Mouse (Mus musculus): ENCODE results near the gene Gstz1.

Gstz1 gene

DNA sequence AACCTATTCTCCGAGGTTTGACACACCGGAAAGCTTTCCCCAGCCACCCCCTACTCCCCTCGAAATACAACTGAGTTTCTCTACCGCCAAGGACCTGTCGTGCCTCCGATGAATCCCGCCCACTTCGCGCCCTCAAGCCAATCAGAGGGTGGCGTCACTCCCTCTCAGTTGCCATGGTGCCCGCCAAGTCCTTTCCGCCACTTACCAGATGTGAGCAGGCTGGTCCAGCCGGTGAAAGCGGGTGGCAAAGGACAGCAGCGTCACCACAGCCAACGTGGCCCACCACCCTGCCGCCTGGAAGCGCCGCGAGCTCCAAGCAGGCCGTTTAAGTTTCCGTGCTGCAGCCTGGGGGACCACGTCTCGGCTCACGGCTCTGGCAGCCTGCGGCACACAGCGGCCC, at the start of gene Gstz1:
Gene Gstz1 (plus strand): TSS at position 200 of the 400 bp plus-strand sequence.
- peak; percentile 90 for DNase-seq (ENCODE audit: low read depth)

- no peak for DNase-seq (ENCODE audit: low read depth)
These were observed 46.6 kb upstream of the Gstz1 start for GRCm38 (mm10) chr12:87100331-87100730.

- no peak for DNase-seq (ENCODE audit: low read depth)
These were observed 44.8 kb upstream of the Gstz1 start, which contains the start of gene Ngb for GRCm38 (mm10) chr12:87102165-87102631. Gene Ngb, minus strand, starts transcription at chr12:87102539.

GRCm38 (mm10) chr12:87103471-87103870, 43.5 kb upstream of the Gstz1 start:
- DNase-seq (ENCODE audit: low read depth) = no peak

DNA sequence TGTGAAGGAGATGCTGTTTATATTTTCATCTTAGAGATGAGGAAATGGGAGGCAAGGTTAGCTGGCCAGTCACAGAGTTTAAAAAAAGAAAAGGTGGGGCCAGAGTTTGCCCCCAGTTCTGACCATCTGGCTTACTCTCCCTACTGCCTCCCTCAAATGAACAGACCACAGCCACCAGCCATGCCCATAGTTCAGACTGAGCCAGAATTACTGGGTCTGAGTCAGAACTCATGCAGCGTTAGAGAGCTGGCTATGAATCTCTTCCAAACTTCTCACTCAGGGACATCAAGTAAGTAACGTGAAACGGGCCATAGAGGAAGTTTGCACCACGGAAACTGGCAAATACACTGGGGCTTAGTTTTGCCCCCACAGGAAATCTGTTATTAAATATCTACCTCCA, 42.2 kb upstream of the Gstz1 start:
- DNase-seq (ENCODE audit: low read depth) = peak; percentile 53

DNA sequence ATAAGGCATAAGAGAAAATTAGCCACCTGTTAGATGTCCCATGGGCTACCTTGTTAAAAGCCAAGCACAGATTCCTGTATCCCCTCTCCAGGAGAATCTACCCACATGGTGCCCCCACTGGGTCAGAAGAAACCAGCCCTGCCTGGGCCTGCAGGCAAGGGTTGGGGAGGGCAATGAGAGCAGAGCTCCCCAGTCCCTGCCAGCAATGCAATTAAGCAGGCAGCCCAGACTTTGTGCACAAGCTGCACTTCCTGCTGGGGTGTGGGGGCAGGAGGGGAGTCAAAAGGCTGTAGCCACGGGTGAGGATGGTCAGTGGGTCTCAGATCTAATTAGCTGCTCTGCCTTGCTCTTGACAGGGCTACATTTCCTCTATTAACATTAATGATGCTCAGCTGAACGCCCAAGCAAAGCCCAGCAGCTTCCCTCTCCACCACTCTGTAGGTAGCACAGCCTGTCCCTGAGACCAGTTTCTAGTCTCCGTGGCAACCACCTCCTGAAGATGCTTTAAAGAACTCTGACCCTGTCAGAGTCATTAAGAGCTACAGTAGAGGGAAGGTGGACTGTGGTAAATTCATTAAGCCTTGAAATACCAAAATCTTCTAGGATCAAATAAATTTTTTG, 39.5 kb upstream of the Gstz1 start:
- DNase-seq (ENCODE audit: low read depth) = no peak

GRCm38 (mm10) chr12:87121918-87122589, 24.9 kb upstream of the Gstz1 start:
- no peak for DNase-seq (ENCODE audit: low read depth)

DNA sequence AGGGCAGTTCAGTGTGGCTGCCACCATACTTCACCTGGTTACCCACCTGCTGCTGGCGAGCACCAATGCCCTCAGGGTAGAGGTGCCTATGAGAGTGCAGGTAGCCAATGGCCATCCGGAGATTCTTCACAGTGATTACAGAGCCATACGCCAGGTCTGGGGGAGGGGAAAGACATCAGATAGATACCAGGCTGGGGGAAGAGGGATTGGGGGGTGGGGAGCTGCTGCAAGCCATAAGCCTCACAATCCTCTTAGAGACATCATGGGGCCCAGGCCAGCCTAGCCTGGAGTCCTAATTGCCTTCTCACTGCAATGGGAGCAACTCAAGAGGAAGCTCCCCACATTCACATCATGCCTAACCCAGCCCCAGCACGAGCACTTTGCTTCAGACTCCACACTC, 19.7 kb upstream of the Gstz1 start:
- no peak for DNase-seq (ENCODE audit: low read depth)

- DNase-seq (ENCODE audit: low read depth) = no peak
These were observed 16.7 kb upstream of the Gstz1 start for GRCm38 (mm10) chr12:87130224-87130623.

- DNase-seq (ENCODE audit: low read depth) = no peak
These were observed 15.8 kb upstream of the Gstz1 start for GRCm38 (mm10) chr12:87131181-87131580.

- DNase-seq (ENCODE audit: low read depth) = peak; percentile 61
These were observed 15.3 kb upstream of the Gstz1 start for GRCm38 (mm10) chr12:87131619-87132018.

- DNase-seq (ENCODE audit: low read depth) = no peak
These were observed 14.8 kb upstream of the Gstz1 start for GRCm38 (mm10) chr12:87132210-87132609.

DNA sequence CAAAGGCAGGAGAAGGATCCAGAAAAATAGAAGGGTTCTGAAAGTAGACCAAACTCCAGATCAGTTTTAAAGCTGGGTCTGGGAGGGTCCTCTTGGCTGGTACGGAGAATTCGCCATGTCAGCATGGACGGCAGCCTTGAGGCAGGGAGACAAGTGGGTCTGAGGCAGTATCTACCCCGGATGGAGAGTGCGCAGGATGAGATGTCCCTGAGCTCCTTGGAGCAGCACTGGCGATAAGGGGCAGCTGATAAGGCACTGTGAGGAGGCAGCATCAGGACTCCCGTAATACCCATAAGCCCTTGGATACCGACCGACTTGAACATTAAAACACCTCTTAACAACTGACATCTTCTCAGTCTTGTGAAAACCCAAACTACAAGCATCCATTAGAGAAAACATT, 14.2 kb upstream of the Gstz1 start:
- no peak for DNase-seq (ENCODE audit: low read depth)

GRCm38 (mm10) chr12:87137439-87138341, 9.3 kb upstream of the Gstz1 start:
- DNase-seq (ENCODE audit: low read depth) = no peak

DNA sequence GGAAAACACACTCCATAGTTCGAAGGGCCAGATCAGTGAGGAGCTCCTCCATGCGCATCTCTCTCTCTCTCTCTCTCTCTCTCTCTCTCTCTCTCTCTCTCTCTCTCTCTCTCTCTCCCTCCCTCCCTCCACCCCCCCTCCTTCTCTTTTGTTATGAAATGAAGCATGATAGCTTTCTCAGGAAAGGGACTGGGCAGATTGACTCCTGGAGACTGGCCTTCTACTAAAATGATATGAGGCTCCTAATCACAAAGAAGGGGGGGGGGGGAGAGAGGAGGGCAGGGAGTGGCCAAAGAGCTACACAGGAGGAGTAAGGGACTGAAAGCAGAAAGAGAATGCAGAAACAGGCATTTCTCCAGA, 8.6 kb upstream of the Gstz1 start:
- DNase-seq (ENCODE audit: low read depth) = no peak

- no peak for DNase-seq (ENCODE audit: low read depth)
These were observed 8.2 kb upstream of the Gstz1 start for GRCm38 (mm10) chr12:87138768-87139167.

- no peak for DNase-seq (ENCODE audit: low read depth)
These were observed 4.8 kb upstream of the Gstz1 start for GRCm38 (mm10) chr12:87142156-87142555.

GRCm38 (mm10) chr12:87147395-87148089, 577 bp downstream of the Gstz1 start, which contains the start of gene Pomt2:
Gene Pomt2, minus strand, starts transcription at chr12:87147968.
- DNase-seq (ENCODE audit: low read depth) = peak; percentile 97

DNA sequence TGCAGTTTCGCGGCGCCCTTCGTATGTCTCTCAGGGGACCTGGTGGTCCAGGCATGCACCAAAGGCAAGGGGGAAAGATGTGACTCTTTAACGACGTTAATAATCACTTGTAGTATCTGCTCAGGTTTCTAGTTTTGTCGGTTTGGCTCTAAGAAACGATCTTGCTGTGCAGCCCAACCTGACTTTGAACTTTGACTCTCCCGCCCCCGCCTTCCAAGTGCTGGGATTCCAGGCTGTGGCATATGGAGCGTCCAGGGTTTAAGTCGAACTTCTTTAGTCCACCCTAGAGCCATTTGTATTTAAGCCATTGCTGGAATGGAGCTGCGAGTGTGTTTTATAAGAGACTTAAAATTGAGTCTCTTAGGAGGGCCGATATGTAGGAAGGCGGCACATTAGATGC, 1.2 kb downstream of the Gstz1 start:
- DNase-seq (ENCODE audit: low read depth) = peak; percentile 33

DNA sequence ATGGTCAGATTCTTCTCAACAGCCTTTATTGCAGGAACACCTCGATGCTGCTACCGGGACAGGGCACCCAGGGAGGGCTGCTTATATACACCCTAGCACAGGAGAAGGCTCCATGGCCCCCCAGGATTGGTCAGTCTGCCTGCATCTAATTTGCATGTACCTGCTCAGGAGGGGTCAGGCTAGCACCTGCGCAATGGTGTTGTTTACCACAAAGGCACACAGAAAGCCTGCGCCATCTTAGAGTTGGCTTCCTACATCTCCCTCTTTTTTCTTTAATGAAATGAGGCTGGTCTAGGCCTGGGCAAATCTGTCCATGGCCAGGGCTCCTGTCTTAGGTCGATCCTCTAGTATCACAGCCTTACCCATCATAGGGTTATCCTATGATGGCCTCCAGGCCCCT, 2.5 kb downstream of the Gstz1 start:
- no peak for DNase-seq (ENCODE audit: low read depth)

DNA sequence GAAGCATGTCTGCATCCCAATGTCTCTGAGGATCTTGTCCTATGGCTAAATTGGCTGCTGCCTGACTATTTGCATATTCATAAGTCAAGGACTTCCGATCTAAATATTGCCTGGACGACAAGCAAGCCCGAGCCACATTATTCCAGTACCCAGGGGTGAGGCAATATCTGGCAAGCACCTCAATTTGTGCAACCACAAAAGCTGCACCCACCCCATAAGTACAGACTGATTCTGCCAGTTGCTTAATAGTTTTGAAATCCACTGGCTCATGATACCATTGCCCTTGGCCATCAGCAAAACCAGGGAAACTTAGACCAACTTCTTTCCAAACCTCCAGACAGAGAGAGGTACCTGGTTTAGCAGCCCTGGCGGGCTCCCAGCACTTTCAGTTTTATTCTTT, 7.5 kb downstream of the Gstz1 start:
- DNase-seq (ENCODE audit: low read depth) = peak; percentile 48

- no peak for DNase-seq (ENCODE audit: low read depth)
These were observed 10.4 kb downstream of the Gstz1 start for GRCm38 (mm10) chr12:87157361-87157760.
